Mouse (Mus musculus) heart, postnatal 0 days (tissue): ENCODE measurements around the gene Mrps18b. TPM values are rescaled to one million over a fixed set of nuclear protein-coding genes. Genes with fewer than 3 reads are reported as not detected.

Experiments used
- ATAC-seq: fragments of 200-750 bp; cut with Nextera tagmentation; 2 replicates; pipeline ENCODE4 v1.8.0; 2017; ENCODE audit warnings: low read depth, moderate number of reproducible peaks, moderate library complexity; ENCODE audit not compliant: insufficient read depth
- DNase-seq: peaks from one replicate; pipeline ENCODE4 v3.0.0-alpha.2; 2016; ENCODE audit warnings: low spot score
- H3K27ac ChIP-seq: fragments of 300-500 bp; sonication (generic); 2 replicates; pipeline ENCODE4 v1.5.1; 2014; ENCODE audit warnings: low read depth, mild to moderate bottlenecking
- H3K27me3 ChIP-seq: fragments of 300-500 bp; sonication (generic); 2 replicates; pipeline ENCODE4 v1.6.1; 2014; ENCODE audit warnings: low read length, mixed read lengths; ENCODE audit not compliant: control insufficient read depth, insufficient read depth
- H3K36me3 ChIP-seq: fragments of 300-500 bp; sonication (generic); replicated peaks from 2 replicates; pipeline ENCODE4 v1.6.1; 2014; ENCODE audit warnings: low read length, mixed read lengths; ENCODE audit not compliant: control insufficient read depth, insufficient read depth
- H3K4me1 ChIP-seq: fragments of 300-500 bp; sonication (generic); 2 replicates; pipeline ENCODE4 v1.6.1; 2014; ENCODE audit warnings: antibody characterized with exemption; ENCODE audit not compliant: control insufficient read depth, insufficient read depth
- H3K4me2 ChIP-seq: fragments of 300-500 bp; sonication (generic); 2 replicates; pipeline ENCODE4 v1.6.1; 2014; ENCODE audit warnings: low read depth, mild to moderate bottlenecking, low read length, moderate library complexity
- H3K4me3 ChIP-seq: fragments of 300-500 bp; sonication (generic); 2 replicates; pipeline ENCODE4 v1.5.1; 2014; ENCODE audit warnings: low read depth, low read length
- H3K9ac ChIP-seq: fragments of 300-500 bp; sonication (generic); replicated peaks from 2 replicates; pipeline ENCODE4 v1.6.1; 2014; ENCODE audit warnings: low read depth, low read length, mixed read lengths
- H3K9me3 ChIP-seq: fragments of 300-500 bp; sonication (generic); replicated peaks from 2 replicates; pipeline ENCODE4 v1.6.1; 2016; ENCODE audit warnings: low read length; ENCODE audit not compliant: control insufficient read depth
- CTCF ChIP-seq: IDR thresholded peaks from 2 replicates; pipeline ENCODE4 v1.5.1; 2016; ENCODE audit warnings: antibody characterized with exemption, control low read depth, low read depth
- EP300 ChIP-seq: IDR thresholded peaks from 2 replicates; pipeline ENCODE4 v1.6.1; 2016; ENCODE audit warnings: antibody characterized with exemption, low read depth
- WGBS: fragments of 180-500 bp; shearing (Covaris S2); extraction: QIAGEN DNeasy Blood & Tissue Kit; methylation state at CpG from one replicate; pipeline ENCODE4 v1.1.7; 2014; 5-methylcytosine and 5-hydroxymethylcytosine counted together
- polyA plus RNA-seq: library from polyadenylated mRNA; unstranded; fragments of >200 nt; fragmentation: Nextera tagmentation; extraction: Ambion mirVana; gene quantifications from 2 replicates; pipeline ENCODE4 v1.2.1, GENCODE M21; 2015
- total RNA-seq: library from RNA; depleted of rRNA; stranded (reverse); fragments of >200 nt; gene quantifications from 2 replicates; pipeline ENCODE4 v1.2.3, GENCODE M21; 2014; ENCODE audit warnings: low replicate concordance

The Mrps18b gene
- total and polyA plus RNA-seq, 2 experiments from 2014 or later, result 73.7 to 77.0 TPM

- Histone ChIP-seq H3K27ac (peak overlapping the region; percentile 78), H3K9me3 (no peaks in the 10 kb centered on the region), H3K4me1 (peaks cover 10% of the 10 kb centered on the region), H3K36me3 (peaks cover 40% of the 10 kb centered on the region), H3K4me2 (peak overlapping the region; percentile 70), H3K4me3 (peak overlapping the region; percentile 64), H3K27me3 (no peaks in the 10 kb centered on the region), H3K9ac (peak overlapping the region; percentile 41; the same call in 1 of the 2 replicates)
- TF ChIP-seq CTCF, result no peak
- no peak for TF ChIP-seq EP300
- 23% methylated on average over 20 of the region's 20 CpGs for WGBS
- ATAC-seq (peak; percentile 25), DNase-seq (no peak)
Observed at GRCm38 (mm10) chr17:35909186-35909918, 6.8 kb downstream of the Mrps18b start.

- ATAC-seq (no peak), DNase-seq (no peak)
- no peak overlapping the region for H3K4me2 ChIP-seq
- peaks cover 27% of the 10 kb centered on the region for H3K36me3 ChIP-seq
- H3K27me3 ChIP-seq, result no peaks in the 10 kb centered on the region
- TF ChIP-seq EP300 (no peak), CTCF (no peak)
- H3K4me3 ChIP-seq, result no peak overlapping the region
- H3K27ac ChIP-seq, result no peak overlapping the region
- no peaks in the 10 kb centered on the region for H3K9me3 ChIP-seq
- 66% methylated on average over 2 of the region's 2 CpGs for WGBS
- H3K4me1 ChIP-seq, result peaks cover 22% of the 10 kb centered on the region
- no peak overlapping the region for H3K9ac ChIP-seq
Observed at GRCm38 (mm10) chr17:35907609-35908008, 8.6 kb downstream of the Mrps18b start.

GRCm38 (mm10) chr17:35905587-35905986 is 10.6 kb downstream of the Mrps18b start:
- DNase-seq (no peak), ATAC-seq (no peak)
- Histone ChIP-seq H3K4me2 (no peak overlapping the region), H3K36me3 (peaks cover 18% of the 10 kb centered on the region), H3K27me3 (no peaks in the 10 kb centered on the region), H3K4me1 (peaks cover 23% of the 10 kb centered on the region), H3K27ac (no peak overlapping the region), H3K4me3 (no peak overlapping the region), H3K9me3 (no peaks in the 10 kb centered on the region), H3K9ac (no peak overlapping the region)
- 94% methylated on average over 1 of the region's 1 CpGs for WGBS
- TF ChIP-seq EP300, result no peak
- TF ChIP-seq CTCF, result no peak

- Histone ChIP-seq H3K36me3 (peaks cover 18% of the 10 kb centered on the region), H3K4me2 (no peak overlapping the region)
Observed at GRCm38 (mm10) chr17:35903992-35904355, 12.2 kb downstream of the Mrps18b start.

GRCm38 (mm10) chr17:35903343-35903991 is 12.7 kb downstream of the Mrps18b start:
- Histone ChIP-seq H3K4me2 (no peak overlapping the region), H3K9ac (no peak overlapping the region), H3K4me1 (peaks cover 14% of the 10 kb centered on the region), H3K9me3 (no peaks in the 10 kb centered on the region), H3K4me3 (no peak overlapping the region), H3K27me3 (no peaks in the 10 kb centered on the region), H3K36me3 (peaks cover 16% of the 10 kb centered on the region), H3K27ac (peak overlapping the region; percentile 81)
- TF ChIP-seq CTCF (no peak), EP300 (no peak)
- ATAC-seq, result peak; percentile 90
- DNase-seq, result peak; percentile 87
- 48% methylated on average over 9 of the region's 9 CpGs for WGBS

More at GRCm38 (mm10) chr17:35903992-35904355, 12.2 kb downstream of the Mrps18b start:
- WGBS, result 42% methylated on average over 4 of the region's 4 CpGs
- ATAC-seq, result 0 out of 2 replicates have a peak, but pooled peaks have one; percentile 5
- no peak overlapping the region for H3K4me3 ChIP-seq
- H3K9ac ChIP-seq, result no peak overlapping the region; the same call in 1 of the 2 replicates
- H3K27ac ChIP-seq, result peak overlapping the region; percentile 81
- no peak for TF ChIP-seq CTCF
- no peak for TF ChIP-seq EP300
- H3K27me3 ChIP-seq, result no peaks in the 10 kb centered on the region
- DNase-seq, result no peak
- peaks cover 15% of the 10 kb centered on the region for H3K4me1 ChIP-seq
- no peaks in the 10 kb centered on the region for H3K9me3 ChIP-seq
